Mouse (Mus musculus) lung, postnatal 10 days (tissue): Measurements from ENCODE around the gene Proz.
A peak's percentile ranks its signal among the peaks of the same experiment; 100 is the strongest.
"Not testable (repeated sequence)": the region's sequence is repeated elsewhere in the genome, so short reads cannot be mapped to it uniquely, and the experiment has no call there.

Source experiments
- DNase-seq: peaks from one replicate; pipeline ENCODE4 v3.0.0; 2021

The Proz gene

GRCm38 (mm10) chr8:13060441-13061150, at the start of gene Proz:
Proz (plus strand) TSS chr8:13060914.
- DNase-seq: no peak

DNA sequence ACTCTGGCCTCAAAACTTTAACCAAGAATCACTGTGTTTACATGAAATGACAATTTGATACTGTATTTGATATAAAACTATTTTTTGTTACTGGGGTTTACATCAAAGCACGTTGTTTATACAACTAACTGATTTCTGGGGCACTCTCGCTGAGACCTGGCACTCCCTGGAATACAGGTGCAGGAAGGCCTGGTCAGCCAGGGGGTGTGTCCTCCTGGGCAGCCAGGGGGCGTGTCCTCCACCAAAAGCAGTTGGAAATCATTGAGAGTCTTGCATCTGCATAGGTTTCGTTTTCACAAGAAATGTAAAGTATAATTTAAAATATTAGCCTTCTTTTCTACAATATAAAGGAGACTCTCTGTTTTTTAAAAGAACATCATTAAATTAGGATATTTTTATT, 41.2 kb upstream of the Proz start:
- DNase-seq: peak; percentile 41

GRCm38 (mm10) chr8:13021830-13022229, 38.9 kb upstream of the Proz start:
- no peak for DNase-seq

DNA sequence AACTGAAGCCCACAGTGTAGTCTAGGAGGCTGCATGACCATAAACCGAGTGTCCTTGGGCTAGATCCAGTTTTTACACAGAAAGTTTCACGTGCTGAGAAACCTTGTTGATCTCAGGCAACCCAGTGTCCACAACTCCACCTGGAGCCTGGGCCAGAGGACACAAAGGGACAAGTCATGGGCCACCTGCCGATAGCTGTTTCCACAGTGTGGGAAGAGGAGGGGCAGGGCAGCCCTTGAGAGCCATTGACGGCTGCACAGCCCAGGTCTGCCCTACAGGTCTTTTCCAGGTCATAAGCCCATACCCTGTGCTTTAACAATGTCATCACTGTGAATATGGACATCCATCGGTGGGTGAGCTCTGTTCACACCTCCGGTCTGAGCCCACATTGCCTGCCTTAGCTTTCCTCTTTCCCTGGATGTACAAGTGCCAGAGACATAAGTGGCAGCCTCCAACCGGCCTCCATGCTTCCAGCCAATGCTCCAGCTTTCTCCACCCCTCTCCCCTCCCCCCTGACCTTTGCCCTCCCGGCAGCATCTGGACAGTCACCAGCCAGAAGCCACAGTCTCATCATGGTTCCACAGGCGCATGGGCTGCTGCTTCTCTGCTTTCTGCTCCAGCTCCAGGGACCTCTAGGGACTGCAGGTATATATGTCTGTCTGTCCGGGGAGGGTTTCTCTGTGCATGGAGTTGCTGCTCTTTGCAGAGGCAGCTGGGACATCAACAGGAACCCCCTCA, 35.1 kb upstream of the Proz start, which contains the start of gene F7:
Gene F7 (plus strand): TSS at position 548 of the 738 bp plus-strand sequence.
- peak; percentile 61 for DNase-seq

DNA sequence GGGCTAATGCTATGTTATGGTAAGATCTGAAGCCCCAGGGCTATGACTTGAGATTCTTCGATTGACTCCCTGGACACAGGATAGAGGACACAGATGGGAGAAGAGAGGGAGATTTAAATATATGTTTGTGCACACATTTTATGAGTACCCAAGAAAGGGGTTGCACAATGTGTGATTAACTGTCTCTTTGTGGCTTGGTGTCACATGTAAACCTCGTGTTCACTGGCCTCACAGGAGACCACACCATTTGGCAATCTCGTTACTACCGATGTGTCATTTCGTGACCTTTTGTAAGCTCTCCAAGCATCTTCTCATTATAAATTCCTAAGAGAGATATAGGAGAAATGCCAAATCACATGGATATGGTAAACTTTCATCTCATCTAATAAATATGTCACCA, 33.1 kb upstream of the Proz start:
- no peak for DNase-seq

GRCm38 (mm10) chr8:13028482-13028881, 32.2 kb upstream of the Proz start:
- DNase-seq: peak; percentile 67

- peak; percentile 13 for DNase-seq
Measured at GRCm38 (mm10) chr8:13036346-13036812, 24.3 kb upstream of the Proz start.

DNA sequence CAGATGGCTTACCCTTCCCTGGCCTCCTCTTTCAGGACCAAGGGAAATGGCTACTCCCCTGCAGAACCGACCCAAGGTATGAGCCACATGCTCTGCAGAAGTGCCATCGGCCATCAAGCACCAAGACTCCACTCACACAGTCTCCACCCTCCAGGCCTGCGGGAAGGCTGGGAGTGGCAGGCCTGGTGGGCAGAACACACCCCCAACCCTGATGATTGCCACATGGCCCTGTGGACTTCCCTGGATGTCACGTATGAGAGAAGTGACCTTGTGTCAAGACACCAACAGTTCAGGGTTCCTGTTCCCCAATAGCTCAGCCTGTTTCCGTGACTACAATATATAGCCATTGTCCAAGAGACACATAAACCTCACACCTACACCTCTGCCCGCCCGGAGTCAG, 23.7 kb upstream of the Proz start, which contains the start of gene F10:
Gene F10 (plus strand): TSS at position 294 of the 400 bp plus-strand sequence.
- peak; percentile 34 for DNase-seq

DNA sequence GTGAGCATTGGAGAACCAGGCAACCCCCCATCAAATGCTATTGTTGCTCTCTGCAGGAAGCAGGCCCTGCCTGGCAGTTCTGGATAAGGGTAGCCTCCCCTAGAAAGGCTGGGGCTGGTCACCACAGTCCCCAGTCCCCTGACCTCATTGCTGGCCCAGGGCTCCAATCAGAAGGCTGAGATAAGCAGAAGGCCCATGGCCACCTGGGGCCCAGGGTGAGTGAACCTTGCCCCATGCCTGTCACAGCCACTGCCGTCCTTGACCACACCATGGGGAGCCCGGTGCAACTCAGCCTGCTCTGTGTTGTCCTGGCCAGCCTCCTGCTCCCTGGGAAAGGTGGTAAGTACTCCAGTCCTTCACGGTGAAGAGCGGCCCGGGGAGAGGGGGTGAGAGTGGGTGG, 23.1 kb upstream of the Proz start:
- no peak for DNase-seq

- DNase-seq: peak; percentile 13
Measured at GRCm38 (mm10) chr8:13039054-13039453, 21.7 kb upstream of the Proz start.

DNA sequence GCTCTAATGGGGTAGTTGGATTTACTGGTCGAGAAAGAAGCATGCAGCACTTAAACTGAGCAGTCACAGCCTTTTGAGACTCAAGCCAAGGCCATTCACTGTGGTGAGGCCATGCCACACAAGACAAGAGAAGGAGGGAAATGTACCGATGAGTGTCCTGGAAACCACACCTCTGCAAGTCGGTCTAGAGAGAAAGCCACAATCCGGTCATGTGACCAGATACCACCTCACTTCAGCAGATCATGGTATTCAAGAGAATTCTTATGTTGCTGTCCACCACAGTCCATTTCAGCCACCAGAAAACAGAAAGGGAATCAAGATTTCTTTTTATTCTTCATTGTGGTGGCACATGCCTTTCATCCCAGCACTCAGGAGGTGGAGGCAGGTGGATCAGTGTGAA, 19.3 kb upstream of the Proz start:
- DNase-seq: no peak

- DNase-seq: no peak
Measured at GRCm38 (mm10) chr8:13047652-13048051, 13.1 kb upstream of the Proz start.

GRCm38 (mm10) chr8:13050550-13050949, 10.2 kb upstream of the Proz start:
- no peak for DNase-seq

DNA sequence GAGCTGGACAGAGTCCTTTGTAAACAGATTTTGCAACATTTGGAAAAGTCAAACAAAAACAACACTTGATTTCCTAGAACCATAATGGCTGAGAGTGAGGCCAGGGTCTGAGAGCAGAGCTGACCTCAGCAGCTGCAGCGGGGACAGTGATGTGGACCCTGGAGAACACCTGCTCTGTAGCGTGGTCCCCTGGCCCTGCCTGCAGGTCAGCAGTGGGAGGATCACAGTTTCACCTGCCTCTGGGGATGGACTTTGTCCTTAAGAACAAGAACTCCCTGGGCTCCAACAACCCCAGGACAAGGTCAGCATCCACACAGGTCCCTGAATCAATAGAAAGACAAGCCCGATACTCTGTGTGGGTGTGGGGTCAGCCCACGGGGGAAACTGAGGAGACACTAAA, 3.4 kb upstream of the Proz start:
- DNase-seq: no peak

DNA sequence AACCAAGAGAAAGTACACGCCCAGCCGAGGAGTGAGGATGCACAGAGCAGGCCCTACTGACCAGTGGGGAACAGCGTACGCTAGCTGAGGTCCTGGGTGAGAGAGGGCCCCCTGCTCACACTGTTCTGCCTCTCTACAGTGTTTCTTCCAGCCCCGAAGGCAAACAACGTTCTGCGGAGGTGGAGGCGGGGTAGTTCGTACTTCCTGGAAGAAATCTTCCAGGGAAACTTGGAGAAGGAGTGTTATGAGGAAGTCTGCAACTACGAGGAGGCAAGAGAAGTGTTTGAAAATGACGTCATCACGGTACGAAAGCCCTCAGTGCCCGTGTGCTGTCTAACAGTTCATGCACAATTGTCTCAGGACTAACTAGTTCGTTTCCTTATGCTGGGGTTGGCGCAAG, 2.4 kb downstream of the Proz start:
- peak; percentile 33 for DNase-seq

DNA sequence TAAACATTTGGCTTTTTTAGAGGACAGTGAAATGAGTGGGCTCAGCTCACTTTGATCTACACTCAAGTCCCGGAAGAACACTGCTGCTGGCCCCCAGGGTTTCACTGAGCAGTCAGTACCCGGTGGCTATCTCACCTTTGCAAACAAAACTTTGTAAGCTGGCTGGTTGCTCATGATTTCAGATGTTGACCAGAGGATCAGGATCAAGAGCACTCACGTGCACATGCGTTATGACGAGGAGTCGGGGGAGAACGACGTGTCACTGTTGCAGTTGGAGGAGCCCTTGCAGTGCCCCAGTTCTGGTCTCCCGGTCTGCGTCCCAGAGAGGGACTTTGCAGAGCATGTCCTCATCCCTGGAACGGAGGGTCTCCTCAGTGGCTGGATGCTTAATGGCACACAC, 12.5 kb downstream of the Proz start:
- no peak for DNase-seq

DNA sequence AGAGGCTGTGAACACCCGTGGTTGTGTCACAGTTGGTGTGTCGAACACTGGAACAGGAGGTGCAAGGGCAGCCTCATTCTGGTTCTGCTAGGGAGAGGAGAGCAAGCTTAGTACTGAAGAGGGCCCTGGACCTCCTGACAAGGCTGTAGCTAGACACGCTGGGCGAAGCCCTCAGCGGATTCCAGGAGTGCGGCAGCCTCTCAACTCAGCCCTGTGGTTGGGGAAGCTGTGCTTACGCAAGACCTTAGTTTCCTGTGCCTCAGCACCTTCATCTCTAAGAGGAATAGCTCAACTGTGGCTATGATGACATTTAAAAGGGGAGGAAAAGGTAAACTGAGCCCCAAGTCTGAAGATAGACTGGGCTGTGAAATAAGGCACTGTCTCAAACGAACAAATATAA, 14.3 kb downstream of the Proz start:
- DNase-seq: peak; percentile 27

DNA sequence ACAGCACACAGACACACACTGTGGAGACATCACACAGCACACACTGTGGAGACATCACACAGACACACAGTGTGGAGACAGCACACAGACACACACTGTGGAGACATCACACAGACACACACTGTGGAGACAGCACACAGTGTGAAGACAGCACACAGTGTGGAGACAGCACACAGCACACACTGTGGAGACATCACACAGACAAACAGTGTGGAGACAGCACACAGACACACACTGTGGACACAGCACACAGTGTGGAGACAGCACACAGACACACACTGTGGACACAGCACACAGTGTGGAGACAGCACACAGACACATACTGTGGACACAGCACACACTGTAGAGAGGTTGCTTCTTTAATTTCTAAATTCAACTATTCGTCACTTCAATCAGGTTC, 14.9 kb downstream of the Proz start:
- DNase-seq: not testable (repeated sequence)

DNA sequence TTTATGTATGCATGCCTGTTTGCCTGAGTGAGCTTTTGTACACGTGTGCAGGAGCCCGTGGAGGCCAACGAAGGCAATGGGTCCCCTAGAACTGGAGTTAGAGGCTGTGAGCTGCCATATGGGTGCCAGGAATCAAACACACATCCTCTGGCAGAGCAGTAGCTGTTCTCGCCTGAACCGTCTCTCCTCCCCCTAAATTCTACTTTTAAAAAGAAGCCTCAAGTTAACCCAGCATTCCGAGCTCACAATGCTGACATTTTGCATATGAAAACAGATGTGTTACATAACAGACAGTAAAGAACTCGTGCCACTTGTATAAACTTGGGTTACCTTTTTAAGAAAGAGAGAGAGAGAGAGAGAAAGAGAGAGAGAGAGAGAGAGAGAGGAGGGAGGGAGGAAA, 16.8 kb downstream of the Proz start:
- DNase-seq: no peak

DNA sequence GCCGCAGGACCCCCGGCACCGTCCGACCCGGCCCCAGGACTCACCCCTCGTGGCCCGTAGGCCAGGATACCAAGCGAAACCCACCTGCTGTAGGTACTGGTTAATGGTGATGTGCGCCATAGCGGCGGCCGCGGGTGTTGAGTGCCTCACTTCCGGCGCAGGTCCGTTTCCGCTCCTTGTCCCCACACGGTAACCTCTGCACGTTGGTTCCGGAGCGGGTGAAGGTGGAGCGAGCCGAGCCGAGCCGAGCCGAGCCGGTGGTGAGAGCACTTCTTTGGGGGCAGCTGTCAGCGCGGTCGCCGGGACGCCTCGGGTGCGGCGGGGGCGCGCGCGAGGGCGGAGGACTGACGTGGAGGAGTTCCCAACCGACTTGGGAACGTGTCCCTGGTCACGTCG, 44.0 kb downstream of the Proz start:
- peak; percentile 95 for DNase-seq

GRCm38 (mm10) chr8:13105087-13105881, 44.6 kb downstream of the Proz start, which contains the start of the genes Pcid2 and Cul4a:
Pcid2 (minus strand) TSS chr8:13105459.
Cul4a (plus strand) TSS chr8:13105621.
- peak; percentile 98 for DNase-seq

- DNase-seq: peak; percentile 65
Measured at GRCm38 (mm10) chr8:13105908-13106551, 45.3 kb downstream of the Proz start.
